Mouse (Mus musculus) forebrain, embryonic 12.5 days (tissue): ENCODE measurements at regions not wholly inside any gene's neighbourhood (a gene's known extent, or its start where the extent isn't known, plus 50 kb on each side); places are given as distances from the start of the nearest gene placed in this dataset.
A peak's percentile ranks its signal among the peaks of the same experiment; 100 is the strongest.

Experiments
- ATAC-seq: fragments of 200-750 bp; cut with Nextera tagmentation; 2 replicates; pipeline ENCODE4 v1.8.0; 2017; ENCODE audit warnings: moderate TSS enrichment; ENCODE audit not compliant: low FRiP score
- H3K27ac ChIP-seq: fragments of 300-500 bp; sonication (generic); 2 replicates; pipeline ENCODE4 v1.5.1; 2016; ENCODE audit warnings: mild to moderate bottlenecking
- H3K27me3 ChIP-seq: fragments of 300-500 bp; sonication (generic); 2 replicates; pipeline ENCODE4 v1.6.1; 2016; ENCODE audit warnings: mild to moderate bottlenecking
- H3K36me3 ChIP-seq: fragments of 300-500 bp; sonication (generic); replicated peaks from 2 replicates; pipeline ENCODE4 v1.6.1; 2016; ENCODE audit warnings: mild to moderate bottlenecking
- H3K4me1 ChIP-seq: fragments of 300-500 bp; sonication (generic); 2 replicates; pipeline ENCODE4 v1.6.1; 2016
- H3K4me2 ChIP-seq: fragments of 300-500 bp; sonication (generic); 2 replicates; pipeline ENCODE4 v1.6.1; 2016; ENCODE audit warnings: mild to moderate bottlenecking, moderate library complexity
- H3K4me3 ChIP-seq: fragments of 300-500 bp; sonication (generic); replicated peaks from 2 replicates; pipeline ENCODE4 v1.5.1; 2016; ENCODE audit warnings: mild to moderate bottlenecking
- H3K9ac ChIP-seq: fragments of 300-500 bp; sonication (generic); 2 replicates; pipeline ENCODE4 v1.6.1; 2016; ENCODE audit warnings: mild to moderate bottlenecking
- H3K9me3 ChIP-seq: fragments of 300-500 bp; sonication (generic); 2 replicates; pipeline ENCODE4 v1.6.1; 2016
- WGBS: fragments of 180-500 bp; shearing (Covaris S2); methylation state at CpG from one replicate; pipeline ENCODE4 v1.1.7; 2016; 5-methylcytosine and 5-hydroxymethylcytosine counted together

- ATAC-seq: no peak
- no peaks in the 10 kb centered on the region for H3K27me3 ChIP-seq
- peaks cover under 1% of the 10 kb centered on the region; the same call in 1 of the 2 replicates for H3K4me1 ChIP-seq
- WGBS: 72% methylated on average over 3 of the region's 3 CpGs
- H3K4me2 ChIP-seq: no peak overlapping the region
- no peaks in the 10 kb centered on the region for H3K36me3 ChIP-seq
- no peak overlapping the region for H3K27ac ChIP-seq
- H3K9me3 ChIP-seq: no peaks in the 10 kb centered on the region
- no peak overlapping the region for H3K9ac ChIP-seq
- no peak overlapping the region for H3K4me3 ChIP-seq
Measured at GRCm38 (mm10) chr2:115036205-115036604, 381.4 kb upstream of the Dph6 start.

DNA sequence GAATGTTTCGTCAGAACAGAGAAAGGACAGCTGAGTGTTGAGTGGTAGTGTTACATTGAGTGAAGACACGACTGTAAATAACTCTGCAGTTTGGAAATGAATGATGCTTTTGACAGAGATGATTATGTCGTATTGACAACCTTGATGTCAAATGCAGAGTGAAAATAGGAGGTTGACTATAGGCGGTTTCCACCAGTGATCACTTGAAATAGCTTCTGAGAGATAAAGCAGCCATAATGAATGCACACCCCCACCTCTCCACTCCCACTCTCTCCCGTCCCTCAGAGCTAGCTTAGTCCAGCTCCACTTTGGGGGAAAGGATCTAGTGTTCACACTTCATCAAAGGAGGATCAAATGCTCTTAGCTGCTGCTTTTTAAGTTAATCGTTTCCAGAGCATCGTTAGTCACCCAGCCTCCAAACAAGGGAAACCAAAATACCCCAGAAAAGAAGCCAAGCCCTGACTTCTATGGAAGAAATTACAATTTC is 387.6 kb upstream of the Dph6 start:
- no peak overlapping the region for H3K9ac ChIP-seq
- 46% methylated on average over 7 of the region's 7 CpGs for WGBS
- H3K27ac ChIP-seq: no peak overlapping the region
- no peaks in the 10 kb centered on the region for H3K9me3 ChIP-seq
- H3K4me2 ChIP-seq: no peak overlapping the region
- H3K4me3 ChIP-seq: no peak overlapping the region
- no peaks in the 10 kb centered on the region for H3K27me3 ChIP-seq
- no peaks in the 10 kb centered on the region for H3K36me3 ChIP-seq
- peaks cover 4% of the 10 kb centered on the region; the same call in 1 of the 2 replicates for H3K4me1 ChIP-seq
- no peak for ATAC-seq

DNA sequence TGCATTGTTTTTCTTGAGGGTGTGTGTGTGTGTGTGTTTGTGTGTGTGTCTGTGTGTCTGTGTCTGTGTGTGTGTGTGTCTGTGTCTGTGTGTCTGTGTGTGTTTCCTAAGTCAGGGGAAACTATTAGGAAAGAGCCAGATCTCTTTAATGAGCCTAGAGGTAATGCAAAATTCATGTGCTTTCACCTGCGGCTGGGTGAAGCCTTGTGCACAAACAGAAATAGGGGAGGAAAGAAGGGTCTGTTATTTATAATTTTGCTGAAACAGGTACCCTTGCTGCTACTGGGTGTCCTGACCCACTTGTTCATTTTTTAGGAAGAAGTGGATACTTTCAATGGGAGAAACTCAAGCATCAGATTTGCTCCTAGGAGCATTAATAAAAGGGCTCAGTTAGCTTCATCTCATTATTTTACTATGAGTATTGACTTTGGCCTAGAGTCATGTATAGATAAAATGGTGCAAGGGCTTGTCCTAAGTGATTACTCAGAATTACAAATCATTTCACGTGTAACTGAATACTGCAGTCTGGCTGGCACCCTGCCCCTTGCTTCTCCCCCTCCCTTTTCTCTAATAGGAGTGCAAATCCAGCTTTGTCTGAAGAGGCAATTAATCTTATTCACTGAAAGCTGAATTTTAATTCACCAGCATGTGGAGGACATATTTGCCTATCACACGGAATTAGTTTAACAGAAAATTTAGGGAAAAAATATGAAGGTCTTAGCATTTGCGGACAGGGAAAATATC is 401.7 kb upstream of the Dph6 start:
- no peaks in the 10 kb centered on the region for H3K36me3 ChIP-seq
- H3K9ac ChIP-seq: no peak overlapping the region
- no peaks in the 10 kb centered on the region for H3K27me3 ChIP-seq
- no peak overlapping the region for H3K4me2 ChIP-seq
- H3K9me3 ChIP-seq: no peaks in the 10 kb centered on the region
- no peak overlapping the region for H3K27ac ChIP-seq
- H3K4me3 ChIP-seq: no peak overlapping the region
- ATAC-seq: peak; percentile 81
- H3K4me1 ChIP-seq: peaks cover 10% of the 10 kb centered on the region
- WGBS: 42% methylated on average over 4 of the region's 4 CpGs

DNA sequence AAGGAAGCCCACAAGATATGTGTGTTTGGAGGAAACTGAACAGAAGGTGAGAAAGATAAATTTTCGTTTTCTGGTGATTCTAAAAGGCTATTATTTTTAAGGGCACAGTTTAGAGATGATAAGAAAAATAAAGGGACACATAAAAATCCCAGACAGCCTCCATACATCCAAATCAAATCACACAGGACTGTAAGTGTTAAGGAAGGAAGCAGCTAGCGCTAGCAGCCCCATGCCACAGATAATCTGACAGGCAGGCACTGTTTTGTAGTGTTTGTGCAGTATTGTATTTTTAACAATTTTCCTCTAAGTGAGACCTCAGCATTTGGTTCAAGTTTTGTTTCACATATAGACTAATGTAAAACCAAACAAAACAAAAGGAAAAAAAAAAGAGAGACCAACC is 402.4 kb upstream of the Dph6 start:
- 55% methylated on average over 2 of the region's 2 CpGs for WGBS
- peaks cover 10% of the 10 kb centered on the region for H3K4me1 ChIP-seq
- H3K27me3 ChIP-seq: no peaks in the 10 kb centered on the region
- H3K4me2 ChIP-seq: no peak overlapping the region
- no peak overlapping the region for H3K4me3 ChIP-seq
- no peak for ATAC-seq
- H3K36me3 ChIP-seq: no peaks in the 10 kb centered on the region
- H3K9me3 ChIP-seq: no peaks in the 10 kb centered on the region
- H3K9ac ChIP-seq: no peak overlapping the region
- no peak overlapping the region for H3K27ac ChIP-seq

DNA sequence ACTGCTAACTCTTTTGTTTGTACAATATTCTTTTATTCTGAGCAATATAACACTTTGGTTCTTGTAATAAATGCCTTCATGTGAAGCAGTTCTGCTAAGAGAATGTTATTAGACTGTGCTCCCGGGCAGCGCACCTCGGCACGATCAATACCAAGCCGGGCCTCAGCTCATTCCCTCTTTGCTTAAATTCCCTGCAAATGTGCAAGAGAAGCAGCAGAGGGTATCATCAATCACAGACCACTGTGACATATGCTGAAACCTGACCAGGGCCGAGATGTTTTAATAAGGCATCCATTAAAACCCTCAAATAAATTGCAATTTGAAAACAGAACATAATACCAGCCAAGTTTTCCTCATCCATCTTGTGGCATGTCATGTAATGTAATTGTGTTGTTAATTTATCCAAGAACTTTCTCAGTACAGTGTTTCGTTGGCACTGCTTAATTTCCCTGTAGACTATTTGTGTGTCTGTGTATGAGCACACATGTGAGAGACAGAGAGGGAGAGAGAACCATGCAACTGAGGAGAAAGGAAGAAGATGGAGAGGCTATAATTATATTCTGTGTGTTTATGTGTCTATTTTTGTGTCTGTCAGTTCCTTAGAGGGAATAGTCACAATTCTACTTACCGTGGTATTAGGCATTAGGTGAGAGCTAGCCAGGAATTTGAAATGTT is 412.9 kb upstream of the Dph6 start:
- Histone ChIP-seq H3K4me3 (no peak overlapping the region), H3K4me1 (no peaks in the 10 kb centered on the region), H3K27me3 (no peaks in the 10 kb centered on the region), H3K9me3 (no peaks in the 10 kb centered on the region), H3K9ac (no peak overlapping the region), H3K36me3 (no peaks in the 10 kb centered on the region), H3K4me2 (no peak overlapping the region), H3K27ac (no peak overlapping the region)
- ATAC-seq: no peak
- 82% methylated on average over 8 of the region's 8 CpGs for WGBS

GRCm38 (mm10) chr2:115069704-115070103 is 414.9 kb upstream of the Dph6 start:
- H3K4me3 ChIP-seq: no peak overlapping the region
- H3K9me3 ChIP-seq: no peaks in the 10 kb centered on the region
- no peak overlapping the region for H3K9ac ChIP-seq
- H3K4me2 ChIP-seq: no peak overlapping the region
- no peak overlapping the region for H3K27ac ChIP-seq
- no peaks in the 10 kb centered on the region for H3K4me1 ChIP-seq
- no peaks in the 10 kb centered on the region for H3K36me3 ChIP-seq
- no peak for ATAC-seq
- no peaks in the 10 kb centered on the region for H3K27me3 ChIP-seq
- WGBS: 74% methylated on average over 4 of the region's 4 CpGs

GRCm38 (mm10) chr2:115070123-115070522 is 415.4 kb upstream of the Dph6 start:
- Histone ChIP-seq H3K9ac (no peak overlapping the region), H3K4me2 (no peak overlapping the region), H3K4me3 (no peak overlapping the region), H3K4me1 (no peaks in the 10 kb centered on the region), H3K27me3 (no peaks in the 10 kb centered on the region), H3K9me3 (no peaks in the 10 kb centered on the region), H3K36me3 (no peaks in the 10 kb centered on the region), H3K27ac (no peak overlapping the region)
- ATAC-seq: no peak
- 51% methylated on average over 6 of the region's 6 CpGs for WGBS

GRCm38 (mm10) chr2:115070666-115071065 is 415.9 kb upstream of the Dph6 start:
- H3K4me2 ChIP-seq: no peak overlapping the region
- no peak overlapping the region for H3K4me3 ChIP-seq
- no peak for ATAC-seq
- no peaks in the 10 kb centered on the region for H3K27me3 ChIP-seq
- no peaks in the 10 kb centered on the region for H3K36me3 ChIP-seq
- no peaks in the 10 kb centered on the region for H3K9me3 ChIP-seq
- H3K4me1 ChIP-seq: no peaks in the 10 kb centered on the region
- WGBS: 81% methylated on average over 3 of the region's 3 CpGs
- H3K9ac ChIP-seq: no peak overlapping the region
- no peak overlapping the region for H3K27ac ChIP-seq

DNA sequence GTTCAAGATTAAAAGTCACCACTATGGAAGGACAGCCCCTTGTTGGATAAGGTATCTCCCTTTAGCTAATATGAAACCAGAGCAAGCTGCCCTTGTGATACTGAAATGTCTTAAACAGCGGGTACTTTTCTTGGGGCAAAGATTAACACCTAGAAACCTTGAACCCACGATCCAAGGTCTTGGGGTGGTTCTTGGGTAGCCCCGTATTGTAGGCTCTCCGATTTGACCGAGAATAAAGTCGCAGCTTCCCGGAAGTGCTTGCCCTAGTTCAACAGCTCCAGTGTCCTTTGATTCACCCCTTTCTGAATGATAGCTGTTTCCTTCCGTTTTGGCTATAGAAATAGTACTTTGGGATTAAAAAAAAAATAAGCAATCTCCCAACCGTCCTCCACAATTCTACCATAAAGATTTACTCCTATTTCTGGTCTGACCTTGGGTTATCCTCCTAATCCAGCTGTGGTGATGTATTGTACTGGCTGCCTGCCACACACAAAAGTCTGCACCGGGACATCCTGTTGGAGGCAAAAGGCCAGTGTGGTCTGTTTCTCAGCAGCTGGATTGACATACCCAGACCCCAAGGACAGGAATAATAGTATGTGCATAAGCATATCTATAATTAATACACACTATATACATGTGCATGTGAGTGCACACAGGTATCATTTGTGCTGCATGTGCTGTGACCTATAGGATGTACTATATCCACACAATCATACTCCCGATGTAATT is 427.0 kb upstream of the Dph6 start:
- WGBS: 91% methylated on average over 11 of the region's 11 CpGs
- H3K27me3 ChIP-seq: no peaks in the 10 kb centered on the region

DNA sequence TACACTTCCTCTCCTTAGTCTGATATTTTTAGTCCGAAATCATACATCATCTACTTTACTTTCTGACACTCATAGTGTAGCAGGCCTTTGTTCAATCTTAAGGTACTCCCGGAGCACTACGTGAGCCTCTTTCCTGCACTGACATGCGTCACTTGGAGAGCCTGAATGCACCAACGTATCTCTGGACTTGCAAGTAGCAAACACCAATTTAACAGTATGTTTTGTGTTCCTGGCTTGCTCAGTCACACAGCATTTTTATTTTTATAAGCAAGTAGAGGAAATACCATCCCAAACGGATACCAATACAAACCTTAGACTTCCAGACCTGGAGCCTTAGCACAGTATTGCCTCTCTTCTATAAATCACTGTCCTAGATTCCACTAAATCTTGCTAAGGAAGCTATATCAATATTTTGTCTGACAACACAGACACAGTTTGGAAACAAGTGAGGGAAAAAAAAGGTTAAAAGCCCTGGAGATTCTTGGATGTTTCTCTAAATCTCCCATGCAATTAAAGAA is 427.6 kb upstream of the Dph6 start:
- Histone ChIP-seq H3K9ac (no peak overlapping the region), H3K4me1 (no peaks in the 10 kb centered on the region), H3K27ac (no peak overlapping the region), H3K9me3 (no peaks in the 10 kb centered on the region), H3K36me3 (no peaks in the 10 kb centered on the region), H3K4me2 (no peak overlapping the region), H3K4me3 (no peak overlapping the region), H3K27me3 (no peaks in the 10 kb centered on the region)
- 85% methylated on average over 6 of the region's 6 CpGs for WGBS
- ATAC-seq: no peak

More for the DNA sequence above, 427.0 kb upstream of the Dph6 start:
- no peak overlapping the region for H3K27ac ChIP-seq
- no peaks in the 10 kb centered on the region for H3K36me3 ChIP-seq
- no peak overlapping the region for H3K4me3 ChIP-seq
- ATAC-seq: no peak
- H3K4me2 ChIP-seq: no peak overlapping the region
- no peak overlapping the region for H3K9ac ChIP-seq
- H3K4me1 ChIP-seq: no peaks in the 10 kb centered on the region
- H3K9me3 ChIP-seq: no peaks in the 10 kb centered on the region

GRCm38 (mm10) chr2:115088421-115089120 is 433.8 kb upstream of the Dph6 start:
- Histone ChIP-seq H3K27ac (no peak overlapping the region), H3K9ac (no peak overlapping the region), H3K9me3 (no peaks in the 10 kb centered on the region), H3K4me3 (no peak overlapping the region), H3K27me3 (no peaks in the 10 kb centered on the region; the same call in 1 of the 2 replicates), H3K4me1 (no peaks in the 10 kb centered on the region), H3K36me3 (no peaks in the 10 kb centered on the region), H3K4me2 (no peak overlapping the region)
- 77% methylated on average over 4 of the region's 4 CpGs for WGBS
- no peak for ATAC-seq
